ENCODE assay signal across 8 mouse cellular contexts in genomic region chr7:113207471-113208387, GRCm38 (mm10). TPM values are rescaled to one million over a fixed set of nuclear protein-coding genes. Genes with fewer than 3 reads are reported as not detected.
DNase-seq lines count a peak whose midpoint lies in the region; ATAC-seq and TF ChIP-seq lines count a peak whose summit lies in the region.

No protein-coding gene starts in this region.

- no peaks in the 10 kb centered on the region for H3K36me3 ChIP-seq in forebrain, embryonic 11.5 days (ENCODE audit: control insufficient read depth, insufficient read depth, low read length)

- no peaks in the 10 kb centered on the region for H3K9me3 ChIP-seq in forebrain, embryonic 11.5 days (ENCODE audit: control insufficient read depth, low read length)

- peak; percentile 64 for ATAC-seq in forebrain, embryonic 11.5 days (replicated peaks; ENCODE audit: low FRiP score)
- no peak for ATAC-seq in monocyte, adult 5-6 weeks (replicated peaks; ENCODE audit: insufficient number of reproducible peaks, low FRiP score, low TSS enrichment, poor library complexity, severe bottlenecking)

- TF ChIP-seq CTCF in lung, adult 2 months (IDR thresholded peaks at IDR 0.05; ENCODE audit: insufficient read depth, low read length) = no peak

- WGBS in forebrain, embryonic 11.5 days = 1% methylated on average over 77 of the region's 98 CpGs
- 2% methylated on average over 92 of the region's 98 CpGs for WGBS in lung, adult 2 months

- H3K4me2 ChIP-seq in forebrain, embryonic 11.5 days (ENCODE audit: low read depth, low read length, severe bottlenecking) = peak overlapping the region; percentile 88

- peaks cover 30% of the 10 kb centered on the region for H3K27me3 ChIP-seq in forebrain, embryonic 11.5 days (ENCODE audit: control insufficient read depth, insufficient read depth, low read length)

- peak; percentile 13 for DNase-seq in ES-CJ7 (ENCODE audit: low read depth, low spot score)
- peak; percentile 75 to 85 for DNase-seq in adrenal gland, postnatal 36 days
- DNase-seq in forebrain, embryonic 11.5 days (ENCODE audit: low spot score) = peak; percentile 75
- DNase-seq in heart, postnatal 4 days = peak; percentile 67
- DNase-seq in layer of hippocampus, adult 9-11 months = peak; percentile 63
- peak; percentile 76 for DNase-seq in lung, adult 2 months
- DNase-seq in ovary, postnatal 14 days (ENCODE audit: low spot score) = peak; percentile 45

- H3K27ac ChIP-seq in forebrain, embryonic 11.5 days (ENCODE audit: low read depth, low read length) = peak overlapping the region; percentile 46; the same call in 1 of the 2 replicates

- H3K4me3 ChIP-seq in forebrain, embryonic 11.5 days (ENCODE audit: low read depth, low read length) = peak overlapping the region; percentile 79
- H3K4me3 ChIP-seq in lung, adult 2 months (replicated peaks; ENCODE audit: extremely low read depth, low read depth, low read length) = peak overlapping the region; percentile 62

- H3K4me1 ChIP-seq in forebrain, embryonic 11.5 days (replicated peaks; ENCODE audit: control insufficient read depth, insufficient read depth, low read length) = peaks cover 10% of the 10 kb centered on the region; the same call in 1 of the 2 replicates
- H3K4me1 ChIP-seq in lung, adult 2 months (ENCODE audit: control insufficient read depth, insufficient read depth, low read length) = peaks cover 16% of the 10 kb centered on the region

- no peak for TF ChIP-seq POLR2A in lung, adult 2 months (IDR thresholded peaks at IDR 0.05; ENCODE audit: borderline replicate concordance, extremely low read depth, low read depth, low read length)

- H3K9ac ChIP-seq in forebrain, embryonic 11.5 days (ENCODE audit: low read length) = peak overlapping the region; percentile 75

RNA-seq across cellular contexts. Expression of gene Arntl, which starts 0.5 kb away (rescaled TPM):
- 10 to 100 TPM in 1 of 2 experiments, 1 to 10 TPM in 1; 8.9 to 32.5 TPM for total RNA-seq in adrenal gland, postnatal 36 days (2021)
- 9.2 and 11.6 TPM in 2 replicates for polyA plus RNA-seq in forebrain, embryonic 11.5 days (2014; fragmentation: Nextera tagmentation; extraction: Ambion mirVana)
- 10 to 100 TPM in 1 of 2 experiments, 1 to 10 TPM in 1; 9.6 to 10.0 TPM for total RNA-seq in heart, postnatal 4 days (2021)
- 4.6 and 15.8 TPM in 2 replicates for polyA plus RNA-seq in lung, adult 2 months (2012; rRNA removed)
- total RNA-seq in monocyte, adult 5-6 weeks (2017) = 15.8 to 26.0 TPM (median 17.3 TPM) in 3 replicates

Comparison
In these comparisons a context has a peak if more than half of its experiments do, and no peak if none do; other contexts are left out.
1. DNase-seq: peak in every context shown above with its lines; median percentile 80 in adrenal gland, postnatal 36 days; 76 in lung, adult 2 months; 75 in forebrain, embryonic 11.5 days; 67 in heart, postnatal 4 days; 63 in layer of hippocampus, adult 9-11 months; 45 in ovary, postnatal 14 days; 13 in ES-CJ7.